Mouse (Mus musculus): ENCODE results near the gene Hmgcr. TPM values are rescaled to one million over a fixed set of nuclear protein-coding genes. Genes with fewer than 3 reads are reported as not detected.
A peak's percentile ranks its signal among the peaks of the same experiment; 100 is the strongest.

Gene Hmgcr
- 101 and 104 TPM in 2 replicates for polyA plus RNA-seq (2014; fragmentation: Nextera tagmentation; extraction: Ambion mirVana)

- Histone ChIP-seq H3K4me3 (ENCODE audit: low read depth, low read length) (peak within 1 kb of the TSS; percentile 99), H3K27ac (ENCODE audit: low read length) (peak within 1 kb of the TSS; percentile 84), H3K9ac (replicated peaks; ENCODE audit: low read depth, low read length) (peak within 1 kb of the TSS; percentile 85), H3K36me3 (ENCODE audit: control insufficient read depth, insufficient read depth, low read length) (peaks cover 10% of the 10 kb centered on the region), H3K4me2 (replicated peaks; ENCODE audit: low read depth, low read length) (peak within 1 kb of the TSS; percentile 69), H3K27me3 (ENCODE audit: control insufficient read depth, insufficient read depth, low read length) (no peaks in the 10 kb centered on the region), H3K9me3 (ENCODE audit: control insufficient read depth, low read depth, low read length) (no peaks in the 10 kb centered on the region), H3K4me1 (ENCODE audit: control insufficient read depth, insufficient read depth, low read length) (peaks cover 28% of the 10 kb centered on the region)
- peak; percentile 100 for ATAC-seq (ENCODE audit: insufficient number of reproducible peaks, insufficient read depth, low FRiP score, low read depth)
- WGBS = under 1% methylated on average over 65 of the region's 70 CpGs
Observed at GRCm38 (mm10) chr13:96670406-96671077, at the start of gene Hmgcr. Gene Hmgcr (minus strand): TSS chr13:96670936.

- Histone ChIP-seq H3K4me1 (ENCODE audit: control insufficient read depth, insufficient read depth, low read length) (no peaks in the 10 kb centered on the region), H3K4me2 (replicated peaks; ENCODE audit: low read depth, low read length) (no peak overlapping the region), H3K9me3 (ENCODE audit: control insufficient read depth, low read depth, low read length) (no peaks in the 10 kb centered on the region), H3K4me3 (ENCODE audit: low read depth, low read length) (no peak overlapping the region), H3K27me3 (ENCODE audit: control insufficient read depth, insufficient read depth, low read length) (no peaks in the 10 kb centered on the region), H3K36me3 (ENCODE audit: control insufficient read depth, insufficient read depth, low read length) (no peaks in the 10 kb centered on the region), H3K27ac (ENCODE audit: low read length) (no peak overlapping the region), H3K9ac (replicated peaks; ENCODE audit: low read depth, low read length) (no peak overlapping the region)
- no peak for ATAC-seq (ENCODE audit: insufficient number of reproducible peaks, insufficient read depth, low FRiP score, low read depth)
- WGBS = 78% methylated on average over 2 of the region's 2 CpGs
Observed at GRCm38 (mm10) chr13:96720003-96720402, 49.3 kb upstream of the Hmgcr start.

- H3K4me3 ChIP-seq (ENCODE audit: low read depth, low read length) = no peak overlapping the region
- H3K9ac ChIP-seq (replicated peaks; ENCODE audit: low read depth, low read length) = no peak overlapping the region
- no peaks in the 10 kb centered on the region for H3K9me3 ChIP-seq (ENCODE audit: control insufficient read depth, low read depth, low read length)
- WGBS = 74% methylated on average over 1 of the region's 1 CpGs
- no peaks in the 10 kb centered on the region for H3K4me1 ChIP-seq (ENCODE audit: control insufficient read depth, insufficient read depth, low read length)
- no peaks in the 10 kb centered on the region for H3K36me3 ChIP-seq (ENCODE audit: control insufficient read depth, insufficient read depth, low read length)
- H3K27ac ChIP-seq (ENCODE audit: low read length) = no peak overlapping the region
- no peaks in the 10 kb centered on the region for H3K27me3 ChIP-seq (ENCODE audit: control insufficient read depth, insufficient read depth, low read length)
- ATAC-seq (ENCODE audit: insufficient number of reproducible peaks, insufficient read depth, low FRiP score, low read depth) = no peak
- H3K4me2 ChIP-seq (replicated peaks; ENCODE audit: low read depth, low read length) = no peak overlapping the region
Observed at GRCm38 (mm10) chr13:96717821-96718220, 47.1 kb upstream of the Hmgcr start.

- H3K27me3 ChIP-seq (ENCODE audit: control insufficient read depth, insufficient read depth, low read length) = no peaks in the 10 kb centered on the region
- no peak for ATAC-seq (ENCODE audit: insufficient number of reproducible peaks, insufficient read depth, low FRiP score, low read depth)
- H3K4me1 ChIP-seq (ENCODE audit: control insufficient read depth, insufficient read depth, low read length) = no peaks in the 10 kb centered on the region
- H3K9ac ChIP-seq (replicated peaks; ENCODE audit: low read depth, low read length) = no peak overlapping the region
- no peak overlapping the region for H3K27ac ChIP-seq (ENCODE audit: low read length)
- WGBS = 70% methylated on average over 2 of the region's 2 CpGs
- no peak overlapping the region for H3K4me2 ChIP-seq (replicated peaks; ENCODE audit: low read depth, low read length)
- H3K4me3 ChIP-seq (ENCODE audit: low read depth, low read length) = no peak overlapping the region
- no peaks in the 10 kb centered on the region for H3K36me3 ChIP-seq (ENCODE audit: control insufficient read depth, insufficient read depth, low read length)
- no peaks in the 10 kb centered on the region for H3K9me3 ChIP-seq (ENCODE audit: control insufficient read depth, low read depth, low read length)
Observed at GRCm38 (mm10) chr13:96716311-96716710, 45.6 kb upstream of the Hmgcr start.

- Histone ChIP-seq H3K4me3 (ENCODE audit: low read depth, low read length) (no peak overlapping the region), H3K27me3 (ENCODE audit: control insufficient read depth, insufficient read depth, low read length) (no peaks in the 10 kb centered on the region), H3K9ac (replicated peaks; ENCODE audit: low read depth, low read length) (no peak overlapping the region), H3K27ac (ENCODE audit: low read length) (no peak overlapping the region), H3K4me1 (ENCODE audit: control insufficient read depth, insufficient read depth, low read length) (no peaks in the 10 kb centered on the region), H3K36me3 (ENCODE audit: control insufficient read depth, insufficient read depth, low read length) (no peaks in the 10 kb centered on the region), H3K4me2 (replicated peaks; ENCODE audit: low read depth, low read length) (no peak overlapping the region), H3K9me3 (ENCODE audit: control insufficient read depth, low read depth, low read length) (no peaks in the 10 kb centered on the region)
- ATAC-seq (ENCODE audit: insufficient number of reproducible peaks, insufficient read depth, low FRiP score, low read depth) = no peak
- 71% methylated on average over 8 of the region's 8 CpGs for WGBS
Observed at GRCm38 (mm10) chr13:96709269-96710233, 38.8 kb upstream of the Hmgcr start.

- H3K27me3 ChIP-seq (ENCODE audit: control insufficient read depth, insufficient read depth, low read length) = no peaks in the 10 kb centered on the region
- no peak for ATAC-seq (ENCODE audit: insufficient number of reproducible peaks, insufficient read depth, low FRiP score, low read depth)
- no peak overlapping the region for H3K4me2 ChIP-seq (replicated peaks; ENCODE audit: low read depth, low read length)
- no peak overlapping the region for H3K9ac ChIP-seq (replicated peaks; ENCODE audit: low read depth, low read length)
- 65% methylated on average over 9 of the region's 9 CpGs for WGBS
- no peak overlapping the region for H3K27ac ChIP-seq (ENCODE audit: low read length)
- no peaks in the 10 kb centered on the region for H3K9me3 ChIP-seq (ENCODE audit: control insufficient read depth, low read depth, low read length)
- H3K4me1 ChIP-seq (ENCODE audit: control insufficient read depth, insufficient read depth, low read length) = no peaks in the 10 kb centered on the region
- H3K4me3 ChIP-seq (ENCODE audit: low read depth, low read length) = no peak overlapping the region
- H3K36me3 ChIP-seq (ENCODE audit: control insufficient read depth, insufficient read depth, low read length) = no peaks in the 10 kb centered on the region
Observed at GRCm38 (mm10) chr13:96702567-96703278, 32.0 kb upstream of the Hmgcr start.

- ATAC-seq (ENCODE audit: insufficient number of reproducible peaks, insufficient read depth, low FRiP score, low read depth) = peak; percentile 82; the same call in 1 of the 2 replicates
- WGBS = 67% methylated on average over 8 of the region's 8 CpGs
Observed at GRCm38 (mm10) chr13:96697805-96698586, 27.3 kb upstream of the Hmgcr start.

More at GRCm38 (mm10) chr13:96697805-96698586, 27.3 kb upstream of the Hmgcr start:
- H3K9me3 ChIP-seq (ENCODE audit: control insufficient read depth, low read depth, low read length) = no peaks in the 10 kb centered on the region
- H3K27me3 ChIP-seq (ENCODE audit: control insufficient read depth, insufficient read depth, low read length) = no peaks in the 10 kb centered on the region
- H3K4me3 ChIP-seq (ENCODE audit: low read depth, low read length) = no peak overlapping the region
- no peaks in the 10 kb centered on the region for H3K36me3 ChIP-seq (ENCODE audit: control insufficient read depth, insufficient read depth, low read length)
- no peak overlapping the region for H3K9ac ChIP-seq (replicated peaks; ENCODE audit: low read depth, low read length)
- no peak overlapping the region for H3K27ac ChIP-seq (ENCODE audit: low read length)
- H3K4me1 ChIP-seq (ENCODE audit: control insufficient read depth, insufficient read depth, low read length) = no peaks in the 10 kb centered on the region
- H3K4me2 ChIP-seq (replicated peaks; ENCODE audit: low read depth, low read length) = no peak overlapping the region

All from stomach, embryonic 14.5 days (tissue).